Mouse (Mus musculus) heart, postnatal 4 days (tissue): ENCODE measurements at regions not wholly inside any gene's neighbourhood (a gene's known extent, or its start where the extent isn't known, plus 50 kb on each side); places are given as distances from the start of the nearest gene placed in this dataset.
A peak's percentile ranks its signal among the peaks of the same experiment; 100 is the strongest.
"Not testable (repeated sequence)": the region's sequence is repeated elsewhere in the genome, so short reads cannot be mapped to it uniquely, and the experiment has no call there.

Experiments used
- DNase-seq: peaks from one replicate; pipeline ENCODE4 v3.0.0; 2021

DNA sequence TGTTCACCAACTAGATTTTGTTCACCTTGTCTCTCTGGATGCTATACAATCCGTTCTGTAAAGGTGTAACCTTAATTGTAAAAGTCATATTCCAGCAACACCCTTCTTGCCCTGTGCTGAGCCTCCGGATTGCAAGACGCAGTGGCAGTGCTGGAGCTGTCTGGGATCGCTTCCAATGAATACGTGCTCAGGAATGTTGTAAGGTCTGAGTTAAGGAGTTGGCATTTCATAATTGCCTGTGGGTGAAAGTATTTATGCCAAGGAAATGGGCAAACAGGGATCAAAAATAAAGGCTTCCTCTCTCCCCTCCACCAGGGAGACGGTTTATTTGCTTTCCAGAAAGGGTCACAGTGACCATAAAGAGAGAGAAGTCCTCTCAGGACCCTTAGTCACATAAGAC is 93.3 kb downstream of the Apob start:
- DNase-seq: no peak

DNA sequence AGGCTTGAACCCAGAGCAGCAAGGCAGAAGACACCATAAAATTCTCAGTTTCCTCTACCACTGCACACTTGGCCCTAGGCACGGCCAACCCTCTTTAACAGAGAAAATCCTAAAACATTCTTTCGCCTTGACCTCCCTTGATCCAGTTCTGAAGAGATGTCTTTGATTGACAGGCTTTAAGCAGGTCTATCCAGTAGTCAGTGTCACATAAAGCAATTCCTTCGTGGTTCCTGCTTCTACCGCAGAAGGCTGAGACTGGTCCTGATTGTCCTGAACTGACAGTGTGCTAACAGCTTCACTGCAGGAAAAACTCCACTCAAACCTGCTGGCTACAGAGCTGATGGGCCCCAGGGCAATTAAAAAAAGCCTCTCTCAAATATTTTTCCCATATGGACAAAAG is 93.8 kb downstream of the Apob start:
- no peak for DNase-seq

DNA sequence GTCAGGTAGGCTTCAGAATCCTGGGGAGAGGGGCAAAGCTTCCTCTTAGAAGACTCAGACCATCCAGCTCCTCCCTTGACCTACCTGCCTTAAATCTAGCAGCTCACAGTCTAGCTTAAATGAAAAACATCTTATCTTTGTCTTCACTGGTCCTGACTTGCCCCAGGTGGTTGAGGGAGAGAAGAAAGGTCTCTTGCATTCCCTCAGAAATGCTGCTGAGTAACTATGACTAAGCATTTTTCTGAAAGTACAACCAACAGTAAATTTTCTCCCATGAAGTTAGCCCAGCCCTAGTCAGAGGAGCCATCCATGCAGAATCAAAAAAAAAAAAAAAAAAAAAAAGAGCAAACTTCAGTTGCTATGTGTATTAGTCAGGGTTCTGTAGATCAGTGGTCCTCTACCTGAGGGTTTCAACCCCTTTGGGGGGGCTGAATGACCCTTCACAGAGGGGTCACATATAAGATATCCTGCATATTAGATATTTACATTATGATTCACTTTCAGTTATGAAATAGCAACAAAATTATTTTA is 98.6 kb downstream of the Apob start:
- DNase-seq: no peak

DNA sequence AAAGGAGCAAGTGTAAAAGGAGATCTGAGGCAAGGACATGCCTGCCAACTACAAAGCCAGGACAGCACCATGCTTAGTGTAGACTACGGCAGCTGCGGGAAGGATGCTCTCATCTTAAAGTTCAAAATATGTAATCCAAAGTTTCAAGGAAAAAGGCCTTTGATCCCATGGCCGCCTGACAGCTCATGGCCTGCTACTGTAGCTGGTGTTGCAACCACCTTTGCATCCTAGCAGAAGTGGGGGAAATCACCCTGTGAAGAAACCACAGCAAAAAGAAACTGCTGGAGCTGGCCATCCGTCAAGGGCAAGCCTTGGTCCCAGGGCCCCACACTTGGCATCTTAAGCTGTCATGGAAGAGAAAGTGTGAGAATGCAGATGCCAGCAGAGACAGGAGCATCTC is 99.9 kb downstream of the Apob start:
- DNase-seq: no peak

DNA sequence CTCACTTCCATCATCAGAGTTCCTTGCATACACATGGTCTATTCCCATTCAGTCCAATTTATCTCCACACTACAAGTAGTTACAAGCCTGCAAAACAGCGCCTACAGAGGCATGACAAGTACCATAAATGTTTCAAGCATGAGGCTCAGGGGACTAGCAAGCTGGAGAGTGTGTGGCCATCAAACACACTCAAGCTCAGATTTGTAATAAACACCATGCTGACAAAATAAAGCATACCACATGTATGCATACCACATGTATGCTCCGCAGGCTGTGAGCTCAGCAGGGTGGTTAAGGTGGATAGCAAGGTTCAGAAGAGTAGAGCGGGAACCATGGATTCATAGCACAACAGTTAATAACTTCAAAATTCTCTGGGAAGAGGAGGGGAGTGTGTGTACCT is 100.6 kb downstream of the Apob start:
- DNase-seq: no peak

DNA sequence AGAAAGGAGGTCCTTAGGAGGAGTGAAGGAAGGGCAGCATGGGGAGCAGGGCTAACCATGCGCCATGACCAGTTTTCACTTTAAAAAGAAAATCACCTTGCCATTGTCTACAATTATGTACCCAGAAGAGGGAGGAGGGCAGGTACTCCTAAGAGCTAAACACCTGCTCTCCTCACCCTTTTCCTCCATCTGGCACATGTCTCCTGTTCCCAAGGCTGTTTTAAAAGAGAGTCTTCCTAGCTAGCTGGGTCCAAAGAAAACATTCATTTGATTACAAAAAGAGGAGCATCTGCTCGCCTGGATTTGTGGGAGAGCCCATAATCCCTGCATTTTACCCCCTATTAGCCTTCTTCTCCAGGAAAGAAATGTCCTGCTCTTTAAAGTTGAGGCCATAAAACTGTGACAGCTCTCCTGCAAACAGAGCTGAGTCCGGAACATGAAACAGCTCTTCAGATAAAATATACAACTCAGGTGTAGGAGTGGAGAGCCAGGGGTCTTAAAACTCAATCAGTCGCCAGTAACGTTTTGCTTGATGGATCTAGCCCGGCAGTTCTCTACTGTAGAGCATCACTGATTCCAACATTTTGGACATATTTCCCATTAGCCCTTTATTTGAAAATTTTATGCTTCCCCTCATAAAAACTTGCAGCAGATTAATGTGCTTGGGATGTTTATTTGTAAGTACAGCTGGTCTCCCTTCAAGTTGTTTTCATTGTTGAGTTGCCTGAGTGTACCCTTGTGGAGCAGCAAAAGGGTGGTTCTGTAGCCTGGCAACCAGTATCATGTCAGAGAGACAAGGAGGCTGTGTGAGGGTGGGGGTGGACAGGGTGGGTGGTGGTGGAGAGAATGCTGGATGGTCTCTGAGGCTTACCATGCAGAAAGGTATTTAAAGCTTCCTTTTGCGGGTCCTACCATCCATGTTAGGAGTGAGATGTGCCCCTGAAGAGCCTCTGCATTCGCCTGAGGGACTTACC is 105.5 kb downstream of the Apob start:
- no peak for DNase-seq

DNA sequence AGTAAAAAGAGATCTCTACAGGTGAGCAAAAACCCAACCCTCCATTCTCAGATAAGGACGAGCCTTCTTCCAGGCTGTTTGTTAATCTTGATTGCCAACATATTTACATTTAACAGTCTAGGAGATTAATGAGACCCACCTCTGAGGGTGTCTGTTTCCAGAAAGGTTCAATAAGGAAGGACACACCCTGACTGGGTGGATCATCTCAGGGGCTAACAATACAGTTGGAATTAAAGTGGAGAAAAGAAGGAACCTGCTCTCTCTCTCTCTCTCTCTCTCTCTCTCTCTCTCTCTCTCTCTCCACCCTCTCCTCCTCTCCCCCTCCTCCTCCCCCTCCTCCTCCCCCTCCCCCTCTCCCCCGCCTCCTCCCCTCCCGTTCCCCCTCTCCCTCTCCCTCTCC is 110.5 kb downstream of the Apob start:
- no peak for DNase-seq

DNA sequence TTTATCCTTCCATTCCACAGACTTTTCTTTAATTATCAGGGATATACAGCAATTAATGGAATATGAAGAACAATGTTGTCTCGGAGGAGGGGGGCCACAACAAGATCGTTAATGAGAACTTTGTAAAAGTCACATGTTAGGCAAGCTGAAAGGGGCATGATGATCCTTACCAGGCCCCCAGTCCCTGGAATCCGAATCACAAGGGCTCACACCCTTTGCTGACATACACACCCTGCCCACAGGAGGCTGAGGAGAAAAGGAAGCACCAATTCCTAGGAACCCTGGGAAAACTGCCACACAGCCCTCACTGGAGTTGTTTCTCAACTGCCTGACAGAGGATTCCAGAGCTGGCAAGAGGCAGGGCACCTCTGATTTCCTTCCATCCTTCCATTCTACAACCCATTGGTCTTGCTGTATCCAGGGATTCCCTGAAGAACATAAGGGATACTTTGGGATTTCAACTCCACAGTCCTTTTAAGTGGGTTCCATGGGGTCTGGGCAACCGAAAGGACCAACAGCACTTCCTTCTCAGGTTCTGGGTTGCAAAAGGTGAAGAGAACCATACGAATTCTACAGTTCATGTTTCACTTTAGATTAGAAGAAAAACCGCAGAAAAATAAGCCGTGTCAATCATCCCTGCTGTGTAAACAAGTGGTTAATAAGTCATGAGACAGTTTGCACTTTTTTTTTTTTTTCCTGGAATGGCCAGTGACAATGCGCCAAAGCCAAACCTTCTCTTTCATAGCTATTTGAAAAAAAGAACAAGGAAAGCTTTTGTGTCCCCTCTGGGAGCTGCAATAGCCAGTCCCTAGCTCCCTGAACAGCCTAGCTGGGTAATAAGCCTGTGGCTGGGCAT is 112.2 kb downstream of the Apob start:
- DNase-seq: no peak

DNA sequence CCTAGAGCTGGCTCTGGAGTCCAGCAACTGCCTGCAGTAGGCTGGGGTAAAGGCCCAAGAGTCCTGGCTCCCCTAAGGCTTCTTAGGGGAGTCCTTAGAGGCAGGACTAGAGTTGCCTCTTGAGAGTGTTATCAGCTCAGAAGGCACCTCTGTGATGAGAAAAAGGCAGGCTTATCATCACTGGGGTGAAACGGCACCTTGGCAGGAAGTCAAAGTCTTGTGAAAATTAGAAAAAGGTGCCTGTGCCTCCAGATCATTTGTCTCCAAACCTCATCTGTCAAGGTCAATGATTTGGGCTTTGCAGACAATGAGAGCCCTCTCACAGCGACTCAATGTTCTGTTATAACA is 112.8 kb downstream of the Apob start:
- no peak for DNase-seq

DNA sequence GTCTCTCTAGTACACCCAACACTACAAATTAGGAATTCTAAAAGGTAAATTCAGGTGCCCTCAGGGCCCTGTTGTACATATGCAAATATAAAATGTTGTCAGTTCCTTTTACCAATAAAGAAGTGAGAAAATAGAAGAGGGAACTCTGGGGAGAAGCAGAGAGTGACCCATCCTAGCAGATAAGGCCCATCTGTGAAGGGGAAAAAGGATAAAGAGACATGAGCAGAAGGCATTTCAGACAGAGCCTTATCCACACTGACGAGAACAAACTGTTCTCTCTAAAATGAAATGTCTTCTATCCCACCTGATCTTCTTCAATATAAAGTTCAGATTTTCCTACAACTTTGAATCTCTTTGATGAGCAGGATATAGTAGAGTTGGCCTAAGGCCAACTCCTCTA is 114.5 kb upstream of the Ldah start:
- no peak for DNase-seq

DNA sequence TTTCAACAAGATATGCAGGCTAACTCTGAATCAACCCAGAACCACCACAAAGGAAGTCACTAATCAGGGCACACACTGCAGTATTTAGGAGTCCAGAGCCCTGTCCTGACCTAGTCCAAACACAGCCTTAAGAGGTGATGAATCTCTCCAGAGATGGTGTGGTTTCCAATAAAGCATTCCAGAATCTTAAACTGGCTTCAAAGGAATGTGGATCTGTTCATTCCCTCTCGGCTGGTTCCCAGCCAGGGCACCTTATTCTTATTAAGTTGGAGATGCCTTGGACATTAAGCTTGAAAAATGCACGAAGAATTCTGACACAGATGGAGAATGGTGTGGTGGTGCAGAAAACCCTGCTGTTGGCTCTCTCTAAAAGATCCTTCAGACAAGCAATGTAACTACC is 112.0 kb upstream of the Ldah start:
- no peak for DNase-seq

DNA sequence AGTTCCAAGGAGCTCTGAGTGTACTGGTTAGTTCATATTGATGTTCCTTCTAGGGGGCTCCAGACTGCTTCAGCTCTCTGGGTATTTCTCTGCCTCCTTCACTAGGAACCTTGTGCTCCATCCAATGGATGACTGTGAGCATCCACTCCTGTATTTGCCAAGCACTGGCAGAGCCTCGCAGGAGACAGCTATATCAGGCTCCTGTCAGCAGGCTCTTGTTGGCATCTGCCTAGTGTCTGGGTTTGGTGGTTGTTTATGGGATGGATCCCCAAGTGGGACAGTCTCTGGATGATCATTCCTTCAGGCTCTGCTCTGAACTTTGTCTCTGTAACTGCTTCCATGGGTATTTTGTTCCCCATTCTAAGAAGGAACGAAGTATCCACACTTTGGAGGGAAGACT is 109.5 kb upstream of the Ldah start:
- not testable (repeated sequence) for DNase-seq

DNA sequence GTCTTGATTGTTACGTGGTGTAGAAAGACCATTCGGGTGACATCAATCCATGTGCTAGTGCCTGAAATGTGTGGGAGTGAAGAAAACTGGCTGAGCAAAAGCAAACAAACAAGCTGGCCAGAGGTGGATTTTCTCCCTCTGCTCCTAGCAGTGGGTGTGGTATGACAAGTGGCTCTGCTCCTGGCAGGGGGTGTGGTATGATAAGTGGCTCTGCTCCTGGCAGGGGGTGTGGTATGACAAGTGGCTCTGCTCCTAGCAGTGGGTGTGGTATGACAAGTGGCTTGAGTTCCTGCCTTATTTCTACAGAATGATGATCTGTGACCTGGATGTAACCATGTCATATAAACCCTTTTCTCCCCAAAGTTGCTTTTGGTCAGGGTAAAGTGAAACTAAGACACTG is 108.8 kb upstream of the Ldah start:
- peak; percentile 17 for DNase-seq

DNA sequence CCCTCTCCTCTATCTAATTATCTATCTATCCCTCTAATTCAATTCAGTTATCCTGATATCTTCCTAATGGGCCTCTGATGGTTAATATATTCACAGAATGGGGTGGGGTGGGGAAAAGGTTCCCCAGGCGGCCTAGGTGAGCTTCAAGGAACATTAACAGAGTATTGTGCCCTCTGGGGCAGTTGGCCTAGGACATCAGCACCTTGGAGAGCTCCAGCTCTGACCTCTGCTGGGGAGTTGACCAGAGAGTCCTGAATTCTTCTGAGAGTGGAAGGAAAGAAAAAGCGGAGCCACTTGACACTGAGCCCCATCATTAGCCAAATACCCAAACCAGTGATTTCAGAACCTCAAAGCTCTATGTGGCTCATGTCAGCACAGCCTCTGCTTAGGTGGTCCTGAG is 108.1 kb upstream of the Ldah start:
- peak; percentile 70 for DNase-seq

DNA sequence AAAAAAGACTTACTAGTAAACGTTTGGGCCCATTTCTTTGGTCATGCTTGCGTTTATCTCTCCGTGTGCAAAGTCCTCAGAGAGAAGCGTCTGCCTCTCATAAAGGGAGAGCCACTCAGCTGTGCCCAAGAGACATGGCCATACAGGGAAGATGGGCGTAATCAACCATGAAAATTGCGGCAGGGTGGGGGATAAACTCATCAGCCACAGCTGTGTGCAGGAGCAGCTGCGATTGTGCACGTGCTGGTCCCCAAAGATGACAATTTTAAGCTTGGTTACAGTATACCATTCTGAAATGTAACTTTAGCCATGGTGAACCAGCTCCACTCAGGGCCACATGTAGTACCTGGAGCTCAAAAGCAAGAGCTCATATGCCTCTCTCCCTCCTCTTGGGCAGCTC is 106.1 kb upstream of the Ldah start:
- no peak for DNase-seq

DNA sequence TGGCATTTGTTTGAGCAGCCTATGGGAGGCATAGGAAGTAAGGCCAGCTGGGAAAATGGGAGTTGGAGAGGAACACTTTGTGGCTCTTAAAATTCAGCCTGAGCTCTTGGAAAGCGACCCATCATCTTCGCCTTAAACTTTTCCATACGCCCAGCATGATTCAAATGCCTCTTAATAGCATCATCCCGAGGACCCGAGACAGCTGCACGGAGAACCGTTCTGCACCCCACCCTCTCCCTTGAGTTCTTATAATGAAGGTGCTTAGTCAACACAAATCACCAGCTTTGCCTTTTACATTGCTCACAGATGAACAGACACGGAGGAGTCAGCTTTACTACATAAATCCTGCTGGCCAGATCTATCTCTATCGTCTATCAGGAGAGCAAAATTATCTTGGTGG is 104.6 kb upstream of the Ldah start:
- DNase-seq: no peak

DNA sequence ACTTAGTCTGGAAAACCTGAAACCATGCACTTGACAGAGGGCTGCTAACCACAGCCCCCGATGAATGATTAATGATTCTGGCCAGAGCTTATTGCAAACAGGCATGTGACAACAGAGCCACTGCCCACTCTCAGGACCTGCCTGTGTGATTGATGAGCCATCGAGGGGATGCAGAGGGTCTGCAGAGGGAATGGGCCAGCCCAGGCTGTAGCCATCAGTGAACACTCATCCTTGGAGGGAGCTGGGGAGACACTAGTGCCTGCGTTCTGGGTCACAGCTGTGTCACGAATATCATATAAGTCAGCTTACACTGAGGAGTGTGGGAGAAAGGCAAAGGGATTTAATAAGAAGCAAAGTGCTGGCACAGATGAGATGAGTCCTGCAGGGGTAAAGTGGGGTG is 100.8 kb upstream of the Ldah start:
- no peak for DNase-seq

DNA sequence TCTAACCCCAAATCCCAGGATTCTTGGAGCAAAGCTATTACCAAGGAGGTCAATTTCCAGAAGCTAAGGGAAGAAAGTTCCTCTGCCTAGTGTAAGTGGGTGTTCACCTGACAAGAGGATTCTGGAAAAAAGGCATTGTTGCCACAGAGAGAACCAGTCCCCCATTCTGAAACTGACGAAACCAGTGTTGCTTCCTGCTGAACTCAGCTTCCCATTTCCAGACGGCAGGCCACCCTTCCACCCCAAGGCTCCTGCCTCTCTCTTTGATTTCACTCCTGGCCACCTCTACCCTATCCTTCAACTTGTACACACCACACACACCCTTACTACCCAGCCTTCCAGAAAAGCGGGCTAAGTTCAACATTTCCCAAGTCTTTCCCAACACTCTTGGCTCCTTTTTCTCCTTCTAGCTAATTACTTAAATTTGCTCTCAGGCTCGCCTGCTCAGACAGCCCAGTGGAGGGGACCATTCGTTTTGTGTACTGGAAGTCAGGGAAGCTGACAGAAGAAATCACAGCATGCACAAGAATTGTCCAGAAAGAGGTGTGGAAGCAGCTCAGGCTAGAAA is 98.6 kb upstream of the Ldah start:
- no peak for DNase-seq

DNA sequence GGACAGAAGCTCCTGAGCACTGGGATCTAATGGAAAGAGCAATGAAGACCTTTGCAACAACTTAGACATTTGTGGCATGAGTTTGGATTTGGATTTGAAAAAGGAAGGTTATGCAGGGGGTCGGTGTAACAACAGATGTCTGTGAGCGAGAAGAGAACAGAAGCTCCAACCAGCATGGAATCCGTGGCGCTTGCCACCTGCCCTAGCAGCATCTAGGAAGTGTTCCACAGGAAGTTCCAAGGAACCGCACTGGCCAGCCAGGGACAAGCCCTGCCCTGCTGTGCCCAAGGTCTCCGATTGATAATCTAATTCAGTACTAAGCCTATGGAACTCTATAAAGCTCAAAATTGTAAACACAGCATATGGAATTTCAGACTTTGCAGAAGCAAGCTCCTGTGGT is 98.0 kb upstream of the Ldah start:
- no peak for DNase-seq

DNA sequence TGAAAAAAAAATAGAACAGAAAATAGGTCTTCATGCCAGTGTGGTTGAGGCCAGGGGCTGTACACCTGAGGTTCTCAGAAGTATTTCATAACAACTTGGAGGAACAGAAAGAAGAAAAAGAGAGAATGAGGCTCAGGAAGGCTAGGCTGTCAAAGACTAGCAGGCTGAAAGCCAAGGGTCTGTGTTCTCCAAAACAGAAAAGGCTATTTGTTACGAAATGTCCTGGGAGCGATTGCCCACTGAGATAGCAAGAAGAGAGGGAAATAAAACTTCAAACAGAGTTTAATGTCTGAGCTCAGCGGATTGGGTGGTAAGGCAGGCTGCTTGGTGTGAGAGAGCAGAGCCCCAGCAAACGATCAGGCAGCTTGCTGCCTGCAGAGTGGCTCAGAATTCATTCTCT is 97.6 kb upstream of the Ldah start:
- DNase-seq: no peak

DNA sequence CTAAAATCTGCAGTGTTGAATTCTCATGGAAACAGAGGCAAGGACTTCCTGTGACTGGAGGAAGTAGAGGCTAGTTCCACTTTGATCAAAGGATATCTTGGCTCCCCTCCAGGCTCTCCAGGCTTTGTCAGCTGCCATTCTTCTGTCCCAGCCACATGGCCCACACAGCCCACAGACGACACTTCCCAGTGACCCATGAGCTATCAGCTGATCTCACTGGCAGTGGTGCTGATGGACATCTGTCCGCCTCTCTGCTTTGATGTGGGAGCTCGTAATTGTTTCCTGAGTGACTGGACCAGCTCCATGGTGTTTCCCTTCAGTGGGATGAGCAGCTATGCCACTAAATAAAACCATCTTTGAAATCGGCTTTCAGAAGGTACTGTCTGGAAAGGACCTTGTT is 96.4 kb upstream of the Ldah start:
- no peak for DNase-seq

DNA sequence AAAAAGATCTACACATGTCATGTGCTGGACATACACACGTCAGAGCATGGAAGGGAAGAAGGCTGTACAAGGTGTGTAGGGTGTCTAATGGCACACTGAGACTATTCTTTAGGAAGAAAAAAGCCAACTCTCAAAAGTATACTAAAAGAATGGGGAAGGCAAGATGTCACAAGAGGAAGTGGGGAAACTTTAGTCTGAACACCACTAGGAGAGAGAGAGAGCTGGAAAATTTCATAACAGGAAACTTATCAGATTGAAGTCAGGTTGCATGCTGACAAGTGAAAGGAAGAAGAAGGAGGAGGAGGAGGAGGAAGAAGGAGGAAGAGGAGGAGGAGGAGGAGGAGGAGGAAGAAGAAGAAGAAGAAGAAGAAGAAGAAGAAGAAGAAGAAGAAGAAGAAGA is 52.3 kb upstream of the Ldah start:
- no peak for DNase-seq
